Mouse (Mus musculus) left cerebral cortex, postnatal 10 days (tissue): Measurements from ENCODE around the gene Dlg3. TPM values are rescaled to one million over a fixed set of nuclear protein-coding genes. Genes with fewer than 3 reads are reported as not detected.

Experiments
- DNase-seq, 2 experiments: peaks; one replicate each; pipeline ENCODE4 v3.0.0; 2021 to 2022; ENCODE audit warnings: low spot score in 2 of 2, mixed read lengths in 1 of 2; ENCODE audit errors: extremely low spot score in 1 of 2
- intact Hi-C: fragments of 180-260 bp; cut with DNase I; formaldehyde crosslinking; loops from one replicate; pipeline ENCODE4 v1.15.1; 2025
- total RNA-seq, 2 experiments: library from RNA; stranded (reverse); gene quantifications; 2 replicates each; pipeline ENCODE4 v1.2.3; 2021

Dlg3 gene
- total RNA-seq, 2 experiments from 2014 or later, result 144 to 152 TPM

GRCm38 (mm10) chrX:100789322-100789721, 21.8 kb downstream of the Dlg3 start:
- intact Hi-C loops, result loop anchor here (10.0 kb wide), 1 partner anchor 335 kb away; no protein-coding TSS in a partner anchor
- no peak for DNase-seq

- intact Hi-C loops, result no loop called here
- no peak for DNase-seq
Observed at GRCm38 (mm10) chrX:100796041-100796740, 28.7 kb downstream of the Dlg3 start.

- intact Hi-C loops, result no loop called here
- no peak for DNase-seq
Observed at GRCm38 (mm10) chrX:100796741-100797090, 29.2 kb downstream of the Dlg3 start.

GRCm38 (mm10) chrX:100797370-100797769, 29.8 kb downstream of the Dlg3 start:
- intact Hi-C loops, result no loop called here

GRCm38 (mm10) chrX:100797851-100798527, 30.5 kb downstream of the Dlg3 start:
- intact Hi-C loops, result no loop called here
- DNase-seq, result no peak

More at GRCm38 (mm10) chrX:100797370-100797769, 29.8 kb downstream of the Dlg3 start:
- DNase-seq, result no peak

GRCm38 (mm10) chrX:100800643-100801042, 33.1 kb downstream of the Dlg3 start:
- intact Hi-C loops, result no loop called here
- no peak for DNase-seq

GRCm38 (mm10) chrX:100802034-100802433, 34.5 kb downstream of the Dlg3 start:
- intact Hi-C loops, result no loop called here
- DNase-seq, result no peak

- DNase-seq, result no peak
- intact Hi-C loops, result no loop called here
Observed at GRCm38 (mm10) chrX:100811129-100811528, 43.6 kb downstream of the Dlg3 start.

GRCm38 (mm10) chrX:100814139-100814538, 46.6 kb downstream of the Dlg3 start:
- DNase-seq, result no peak
- intact Hi-C loops, result no loop called here

GRCm38 (mm10) chrX:100815766-100816165, 48.2 kb downstream of the Dlg3 start:
- intact Hi-C loops, result no loop called here
- DNase-seq, result no peak

GRCm38 (mm10) chrX:100818681-100819080, 51.2 kb downstream of the Dlg3 start:
- no peak for DNase-seq
- intact Hi-C loops, result no loop called here

GRCm38 (mm10) chrX:100821149-100821548, 53.6 kb downstream of the Dlg3 start:
- no peak for DNase-seq
- intact Hi-C loops, result no loop called here

- intact Hi-C loops, result no loop called here
- no peak for DNase-seq
Observed at GRCm38 (mm10) chrX:100825557-100825956, 58.0 kb downstream of the Dlg3 start.

GRCm38 (mm10) chrX:100832806-100833205, 65.3 kb downstream of the Dlg3 start:
- intact Hi-C loops, result no loop called here
- no peak for DNase-seq

- no peak for DNase-seq
- intact Hi-C loops, result no loop called here
Observed at GRCm38 (mm10) chrX:100839211-100839610, 71.7 kb downstream of the Dlg3 start.

Other genes starting within 250 kb of the Dlg3 start
- gene Dgat2l6, start 242.9 kb upstream of the Dlg3 start, total RNA-seq, result not detected
- gene Awat1, start 195.5 kb upstream of the Dlg3 start, total RNA-seq, result not detected
- under 1 TPM in 1 of 2 experiments, not detected in 1; 0.10 TPM for gene P2ry4, start 172.9 kb upstream of the Dlg3 start, total RNA-seq
- gene Arr3, start 162.2 kb upstream of the Dlg3 start, total RNA-seq, result under 1 TPM in 1 of 2 experiments, not detected in 1; 0.36 TPM
- gene Kif4, start 142.0 kb upstream of the Dlg3 start, total RNA-seq, result 1 to 10 TPM; 2.5 to 3.4 TPM
- 10 to 100 TPM; 29.6 to 37.0 TPM for gene Pdzd11, start 141.2 kb upstream of the Dlg3 start, total RNA-seq
- 10 to 100 TPM; 12.4 to 13.3 TPM for gene Gdpd2, start 37.8 kb upstream of the Dlg3 start, total RNA-seq